Mouse (Mus musculus) stomach, embryonic 14.5 days (tissue): ENCODE data around the gene Cst12. TPM values are rescaled to one million over a fixed set of nuclear protein-coding genes. Genes with fewer than 3 reads are reported as not detected.

Source experiments
- ATAC-seq: fragments of 200-750 bp; cut with Nextera tagmentation; 2 replicates; pipeline ENCODE4 v1.8.0; 2017; ENCODE audit warnings: low read depth, moderate TSS enrichment; ENCODE audit not compliant: insufficient number of reproducible peaks, insufficient read depth, low FRiP score
- H3K27ac ChIP-seq: fragments of 300-500 bp; sonication (generic); 2 replicates; pipeline ENCODE4 v1.5.1; 2014; ENCODE audit warnings: mild to moderate bottlenecking, low read length, moderate library complexity, mixed read lengths
- H3K27me3 ChIP-seq: fragments of 300-500 bp; sonication (generic); 2 replicates; pipeline ENCODE4 v1.6.1; 2014; ENCODE audit warnings: low read length, control low read depth, mixed read lengths; ENCODE audit not compliant: control insufficient read depth, insufficient read depth
- H3K36me3 ChIP-seq: fragments of 300-500 bp; sonication (generic); 2 replicates; pipeline ENCODE4 v1.6.1; 2014; ENCODE audit warnings: mild to moderate bottlenecking, control low read depth, low read length, moderate library complexity, mixed read lengths; ENCODE audit not compliant: control insufficient read depth, insufficient read depth
- H3K4me1 ChIP-seq: fragments of 300-500 bp; sonication (generic); 2 replicates; pipeline ENCODE4 v1.6.1; 2014; ENCODE audit warnings: low read length, control low read depth, mixed read lengths; ENCODE audit not compliant: control insufficient read depth, insufficient read depth
- H3K4me2 ChIP-seq: fragments of 300-500 bp; sonication (generic); replicated peaks from 2 replicates; pipeline ENCODE4 v1.6.1; 2014; ENCODE audit warnings: low read depth, low read length, control low read depth
- H3K4me3 ChIP-seq: fragments of 300-500 bp; sonication (generic); 2 replicates; pipeline ENCODE4 v1.5.1; 2014; ENCODE audit warnings: low read depth, low read length, control low read depth
- H3K9ac ChIP-seq: fragments of 300-500 bp; sonication (generic); replicated peaks from 2 replicates; pipeline ENCODE4 v1.6.1; 2014; ENCODE audit warnings: low read depth, mild to moderate bottlenecking, control low read depth, low read length, moderate library complexity, mixed read lengths
- H3K9me3 ChIP-seq: fragments of 300-500 bp; sonication (generic); 2 replicates; pipeline ENCODE4 v1.6.1; 2016; ENCODE audit warnings: low read depth, low read length, control low read depth; ENCODE audit not compliant: control insufficient read depth
- WGBS: fragments of 180-500 bp; shearing (Covaris S2); extraction: QIAGEN DNeasy Blood & Tissue Kit; methylation state at CpG from one replicate; pipeline ENCODE4 v1.1.7; 2014; 5-methylcytosine and 5-hydroxymethylcytosine counted together
- polyA plus RNA-seq: library from polyadenylated mRNA; unstranded; fragments of >200 nt; fragmentation: Nextera tagmentation; extraction: Ambion mirVana; gene quantifications from 2 replicates; pipeline ENCODE4 v1.2.1, GENCODE M21; 2014

The Cst12 gene
- polyA plus RNA-seq, 1 experiment from 2014 or later: not detected

DNA sequence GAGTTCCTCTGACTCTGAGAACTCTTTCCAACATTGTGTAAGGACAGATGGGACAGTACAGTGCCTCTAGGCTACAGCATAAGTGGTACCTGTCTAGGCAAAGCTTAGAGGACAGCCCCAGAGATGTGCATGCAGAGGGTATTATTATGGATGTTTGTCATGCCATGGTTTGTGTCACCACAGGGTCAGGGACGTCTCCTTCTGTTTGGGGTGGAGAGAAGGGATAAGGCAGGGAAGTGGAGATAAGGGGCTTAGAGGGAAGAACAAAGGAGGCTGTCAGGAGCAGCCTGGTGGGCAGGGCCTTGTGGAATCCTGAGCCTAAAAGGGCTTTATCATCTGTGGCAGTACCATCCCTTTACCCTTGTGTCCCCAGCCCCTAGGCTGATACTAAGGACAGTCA is 7.5 kb upstream of the Cst12 start, which contains the start of gene 8030411F24Rik:
Gene 8030411F24Rik, plus strand, starts transcription at position 301 of the 400 bp plus-strand sequence.
- ATAC-seq: no peak
- H3K4me3 ChIP-seq: no peak within 1 kb of the TSS
- H3K27ac ChIP-seq: no peak within 1 kb of the TSS
- H3K4me2 ChIP-seq: no peak within 1 kb of the TSS
- no peaks in the 10 kb centered on the region for H3K9me3 ChIP-seq
- H3K27me3 ChIP-seq: no peaks in the 10 kb centered on the region
- H3K4me1 ChIP-seq: no peaks in the 10 kb centered on the region
- 14% methylated on average over 1 of the region's 1 CpGs for WGBS
- no peaks in the 10 kb centered on the region for H3K36me3 ChIP-seq
- H3K9ac ChIP-seq: no peak within 1 kb of the TSS

GRCm38 (mm10) chr2:148798485-148798884 is 9.3 kb downstream of the Cst12 start, which contains the start of gene Cst8:
Cst8 (plus strand) TSS chr2:148798785.
- no peaks in the 10 kb centered on the region for H3K9me3 ChIP-seq
- no peak for ATAC-seq
- H3K27me3 ChIP-seq: no peaks in the 10 kb centered on the region
- no peak within 1 kb of the TSS for H3K27ac ChIP-seq
- H3K4me3 ChIP-seq: no peak within 1 kb of the TSS
- H3K4me2 ChIP-seq: no peak within 1 kb of the TSS
- no peaks in the 10 kb centered on the region for H3K36me3 ChIP-seq
- H3K9ac ChIP-seq: no peak within 1 kb of the TSS
- no peaks in the 10 kb centered on the region for H3K4me1 ChIP-seq
- WGBS: 84% methylated on average over 1 of the region's 1 CpGs

DNA sequence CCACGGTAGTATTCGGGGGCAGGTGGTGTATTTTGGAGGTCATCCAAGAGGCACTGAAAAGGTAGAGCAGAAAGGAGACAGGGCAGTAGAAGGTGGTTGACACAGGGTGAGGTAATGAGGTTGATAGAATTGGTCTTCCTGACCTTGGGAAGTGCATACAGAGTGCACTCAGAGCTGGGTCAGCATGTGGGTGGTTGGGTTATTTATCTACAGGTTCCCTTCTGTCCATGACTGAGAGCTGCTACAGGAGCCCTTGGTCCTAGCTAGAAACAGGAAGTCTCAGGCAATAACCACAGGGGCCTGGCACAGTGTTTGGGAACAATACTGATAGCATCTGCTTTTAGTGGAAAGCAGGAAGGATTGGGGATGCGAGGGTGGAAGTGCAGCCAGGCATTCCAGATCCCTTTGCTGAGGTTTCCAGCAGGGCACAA is 12.3 kb downstream of the Cst12 start:
- WGBS: 51% methylated on average over 3 of the region's 3 CpGs
- H3K9ac ChIP-seq: no peak overlapping the region
- H3K27ac ChIP-seq: no peak overlapping the region
- H3K4me3 ChIP-seq: no peak overlapping the region
- no peaks in the 10 kb centered on the region for H3K4me1 ChIP-seq
- no peak overlapping the region for H3K4me2 ChIP-seq
- H3K27me3 ChIP-seq: no peaks in the 10 kb centered on the region
- H3K9me3 ChIP-seq: no peaks in the 10 kb centered on the region
- H3K36me3 ChIP-seq: no peaks in the 10 kb centered on the region
- ATAC-seq: no peak

- no peaks in the 10 kb centered on the region for H3K36me3 ChIP-seq
- H3K27ac ChIP-seq: no peak overlapping the region
- no peak overlapping the region for H3K4me3 ChIP-seq
- H3K9me3 ChIP-seq: no peaks in the 10 kb centered on the region
- no peak overlapping the region for H3K4me2 ChIP-seq
- 55% methylated on average over 6 of the region's 6 CpGs for WGBS
- H3K27me3 ChIP-seq: no peaks in the 10 kb centered on the region
- no peaks in the 10 kb centered on the region for H3K4me1 ChIP-seq
- no peak for ATAC-seq
- no peak overlapping the region for H3K9ac ChIP-seq
Observed at GRCm38 (mm10) chr2:148806696-148807095, 17.5 kb downstream of the Cst12 start.

DNA sequence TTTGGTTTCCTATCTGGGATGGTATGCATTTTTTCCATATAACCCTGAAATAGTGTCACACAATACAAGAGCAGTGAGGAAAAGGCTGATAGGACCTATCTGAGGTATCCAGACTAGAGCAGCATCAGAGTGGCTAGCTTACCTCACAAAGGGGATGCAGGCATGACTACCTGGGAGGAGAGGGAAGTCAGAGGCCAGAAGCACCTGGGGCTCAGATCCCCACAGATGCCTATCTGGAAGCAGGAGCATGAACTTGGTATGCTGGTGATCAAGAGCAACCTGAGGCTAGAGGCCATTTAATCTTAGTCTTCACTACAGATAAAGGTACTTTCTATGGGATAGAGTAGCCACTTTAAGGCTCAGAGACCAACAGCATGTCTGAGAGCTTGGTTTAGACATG is 30.7 kb downstream of the Cst12 start, which contains the start of gene Cst13:
Gene Cst13, plus strand, starts transcription at position 173 of the 400 bp plus-strand sequence.
- H3K9ac ChIP-seq: no peak within 1 kb of the TSS
- no peak within 1 kb of the TSS for H3K27ac ChIP-seq
- no peaks in the 10 kb centered on the region for H3K9me3 ChIP-seq
- H3K36me3 ChIP-seq: no peaks in the 10 kb centered on the region
- H3K4me2 ChIP-seq: no peak within 1 kb of the TSS
- no peaks in the 10 kb centered on the region for H3K4me1 ChIP-seq
- no peak within 1 kb of the TSS for H3K4me3 ChIP-seq
- no peak for ATAC-seq
- H3K27me3 ChIP-seq: no peaks in the 10 kb centered on the region

DNA sequence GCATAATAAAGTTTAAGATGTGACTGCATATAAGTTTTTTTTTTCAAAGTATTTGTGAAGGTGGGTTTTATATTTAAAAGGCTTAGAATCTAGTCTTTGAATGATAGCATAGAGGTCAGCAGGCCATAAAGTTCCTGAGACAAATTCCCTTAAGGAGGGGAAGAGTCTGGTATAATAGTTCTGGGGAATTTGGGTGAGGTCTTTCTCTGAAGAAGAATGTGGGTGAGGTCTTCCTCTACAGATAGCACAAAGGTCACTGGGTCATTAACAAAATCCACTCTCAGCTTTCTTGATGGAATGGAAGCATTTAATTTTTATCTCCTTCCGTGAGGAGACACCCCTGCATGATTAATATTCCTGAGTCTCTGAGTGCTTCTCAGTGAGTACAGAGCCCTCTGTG is 36.8 kb downstream of the Cst12 start:
- WGBS: 11% methylated on average over 1 of the region's 1 CpGs
- Histone ChIP-seq H3K27ac (no peak overlapping the region), H3K4me2 (no peak overlapping the region), H3K4me1 (no peaks in the 10 kb centered on the region), H3K9me3 (no peaks in the 10 kb centered on the region), H3K4me3 (no peak overlapping the region), H3K36me3 (no peaks in the 10 kb centered on the region), H3K27me3 (no peaks in the 10 kb centered on the region), H3K9ac (no peak overlapping the region)
- no peak for ATAC-seq

DNA sequence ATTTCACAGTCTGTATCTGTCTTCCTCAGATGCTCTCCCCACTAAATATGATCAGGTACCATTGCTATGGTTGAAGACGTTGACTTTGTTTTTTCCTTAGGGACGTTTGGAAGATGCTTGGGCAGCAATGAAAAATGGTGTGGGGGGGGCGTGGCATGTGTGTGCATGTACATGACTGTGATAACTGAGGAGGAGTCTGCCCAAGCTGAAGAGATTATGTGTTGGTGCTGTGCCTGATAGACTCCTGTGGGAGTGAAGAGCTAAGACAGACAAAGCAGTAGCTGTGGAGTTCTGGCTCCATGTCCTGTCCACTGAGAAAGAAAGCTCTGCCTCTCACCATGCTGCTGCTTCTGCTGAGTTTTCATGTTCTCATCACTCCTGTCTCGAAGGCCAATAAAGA is 45.8 kb downstream of the Cst12 start, which contains the start of gene Cst9:
Gene Cst9, plus strand, starts transcription at position 236 of the 400 bp plus-strand sequence.
- no peaks in the 10 kb centered on the region for H3K36me3 ChIP-seq
- ATAC-seq: no peak
- H3K4me3 ChIP-seq: no peak within 1 kb of the TSS
- H3K4me2 ChIP-seq: no peak within 1 kb of the TSS
- H3K27ac ChIP-seq: no peak within 1 kb of the TSS
- no peak within 1 kb of the TSS for H3K9ac ChIP-seq
- no peaks in the 10 kb centered on the region for H3K4me1 ChIP-seq
- no peaks in the 10 kb centered on the region for H3K9me3 ChIP-seq
- no peaks in the 10 kb centered on the region for H3K27me3 ChIP-seq
- 57% methylated on average over 4 of the region's 4 CpGs for WGBS

- Histone ChIP-seq H3K9ac (no peak overlapping the region), H3K4me3 (no peak overlapping the region), H3K9me3 (no peaks in the 10 kb centered on the region), H3K27ac (no peak overlapping the region), H3K4me2 (no peak overlapping the region), H3K4me1 (no peaks in the 10 kb centered on the region), H3K36me3 (no peaks in the 10 kb centered on the region), H3K27me3 (no peaks in the 10 kb centered on the region)
- no peak for ATAC-seq
- 76% methylated on average over 5 of the region's 5 CpGs for WGBS
Observed at GRCm38 (mm10) chr2:148838075-148838777, 49.1 kb downstream of the Cst12 start.

DNA sequence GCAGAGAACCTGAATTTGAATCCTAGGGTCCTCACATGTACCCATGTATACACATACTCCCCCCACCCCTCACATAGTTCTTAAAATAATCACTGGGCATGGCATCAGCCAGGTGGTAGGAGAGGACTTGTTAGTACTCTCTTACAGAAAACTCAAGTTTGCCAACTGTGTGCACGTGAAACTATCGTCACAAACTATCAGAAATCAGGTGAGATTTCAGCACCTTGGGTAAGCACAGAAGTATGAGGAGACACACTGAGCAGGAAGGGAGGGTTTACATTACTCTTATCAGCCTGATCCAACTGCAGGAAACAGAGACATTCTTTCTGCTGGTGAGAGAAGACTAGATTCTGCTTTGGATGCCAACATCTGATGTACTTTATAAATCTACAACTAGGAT is 50.1 kb downstream of the Cst12 start:
- Histone ChIP-seq H3K27me3 (no peaks in the 10 kb centered on the region), H3K4me1 (no peaks in the 10 kb centered on the region), H3K4me2 (no peak overlapping the region), H3K4me3 (no peak overlapping the region), H3K9me3 (no peaks in the 10 kb centered on the region), H3K9ac (no peak overlapping the region), H3K27ac (no peak overlapping the region), H3K36me3 (no peaks in the 10 kb centered on the region)
- ATAC-seq: no peak
- 86% methylated on average over 2 of the region's 2 CpGs for WGBS
